Mouse (Mus musculus) lung, adult 2 months (tissue): ENCODE results near the gene Ociad2.

Source experiments
- CTCF ChIP-seq: fragments of 200-500 bp; IDR thresholded peaks from 2 replicates; pipeline ENCODE4 v1.5.1; 2011; ENCODE audit warnings: mild to moderate bottlenecking, low read length, control low read depth; ENCODE audit not compliant: insufficient read depth
- POLR2A ChIP-seq: fragments of 200-500 bp; IDR thresholded peaks from 2 replicates; pipeline ENCODE4 v1.6.1; 2011; ENCODE audit warnings: low read depth, mild to moderate bottlenecking, control low read depth, low read length, borderline replicate concordance; ENCODE audit errors: extremely low read depth

DNA sequence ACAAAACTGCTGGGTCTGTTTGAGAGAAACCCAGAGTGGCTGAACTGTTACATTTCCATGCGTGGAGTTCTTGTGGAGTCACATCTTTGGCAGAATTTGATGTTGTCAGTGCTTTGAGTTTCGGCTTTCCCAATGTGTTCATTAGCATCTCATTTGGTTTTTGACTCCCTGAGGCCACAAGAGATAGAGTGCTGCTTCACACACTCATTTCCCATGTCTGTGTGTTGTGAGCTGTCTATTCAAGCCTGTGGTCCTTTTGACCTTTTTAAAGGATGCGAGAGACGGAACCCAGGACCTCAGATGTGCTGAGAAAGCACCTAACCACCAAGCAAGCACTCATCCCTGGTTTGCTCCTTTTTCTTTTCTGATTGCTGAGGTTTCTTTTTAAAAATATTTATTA is 4.4 kb upstream of the Ociad2 start:
- TF ChIP-seq CTCF (no peak), POLR2A (no peak)
